Mouse (Mus musculus): ENCODE results near the gene Ceacam11. TPM values are rescaled to one million over a fixed set of nuclear protein-coding genes. Genes with fewer than 3 reads are reported as not detected.
"Not testable (repeated sequence)": the region's sequence is repeated elsewhere in the genome, so short reads cannot be mapped to it uniquely, and the experiment has no call there.

Ceacam11 gene
- not detected in 2 replicates for polyA plus RNA-seq (2012; rRNA removed)

DNA sequence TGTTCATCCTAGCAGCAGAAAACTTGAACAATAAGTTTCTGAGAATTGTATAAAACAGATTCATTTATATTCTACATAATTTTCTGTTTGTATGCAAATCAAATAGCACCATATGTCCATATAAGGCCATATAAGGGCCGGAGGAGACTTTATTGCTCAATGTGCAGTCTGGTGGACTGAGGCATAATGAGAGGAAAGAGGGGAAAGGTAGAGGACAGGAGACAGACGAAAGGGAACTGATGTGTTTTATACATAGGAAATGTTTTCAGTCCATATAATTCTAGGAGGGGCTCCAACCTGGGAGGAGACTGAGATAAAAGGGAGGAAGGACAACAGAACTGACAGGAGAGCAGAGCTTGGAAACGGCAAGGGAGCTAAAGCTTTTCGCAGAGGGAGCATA is at the start of gene Ceacam11:
Gene Ceacam11 (plus strand): TSS at position 301 of the 400 bp plus-strand sequence.
- DNase-seq: no peak
- Histone ChIP-seq H3K36me3 (ENCODE audit: control insufficient read depth, insufficient read depth, low read length) (no peaks in the 10 kb centered on the region), H3K27ac (ENCODE audit: insufficient read depth, low read depth, low read length) (no peak within 1 kb of the TSS), H3K4me1 (ENCODE audit: control insufficient read depth, insufficient read depth, low read length) (no peaks in the 10 kb centered on the region), H3K4me3 (ENCODE audit: insufficient read depth, low read depth, low read length) (no peak within 1 kb of the TSS), H3K27me3 (replicated peaks; ENCODE audit: control insufficient read depth, insufficient read depth, low read length) (no peaks in the 10 kb centered on the region)
- TF ChIP-seq CTCF (conservative IDR thresholded peaks at IDR 0.05; ENCODE audit: insufficient read depth, insufficient read length, low read depth, low read length) (no peak), POLR2A (IDR thresholded peaks at IDR 0.05; ENCODE audit: low read depth, low read length) (no peak)
- 77% methylated on average over 4 of the region's 4 CpGs for WGBS

DNA sequence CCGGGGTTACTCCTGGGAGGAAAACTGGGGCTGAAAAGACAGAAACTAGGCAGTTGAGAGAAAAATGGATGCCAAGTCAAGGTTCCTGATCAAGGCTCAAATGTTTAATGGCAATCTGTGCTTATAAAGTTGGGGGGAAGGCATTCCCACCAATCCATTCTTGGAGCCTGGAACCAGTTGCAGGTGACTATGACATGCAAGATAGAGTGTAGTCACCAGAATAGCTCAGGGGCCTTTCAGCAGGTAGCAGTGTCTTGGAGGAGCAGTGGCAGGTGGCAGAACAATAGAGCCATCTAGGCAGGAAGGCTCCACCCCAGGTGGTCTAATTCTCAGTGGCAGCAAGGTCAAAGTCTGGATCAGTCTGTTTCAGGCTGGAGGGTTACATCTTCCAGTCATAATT is 29.2 kb downstream of the Ceacam11 start:
- DNase-seq; H3K4me1 ChIP-seq (ENCODE audit: control insufficient read depth, insufficient read depth, low read length); H3K27ac ChIP-seq (ENCODE audit: insufficient read depth, low read depth, low read length); H3K36me3 ChIP-seq (ENCODE audit: control insufficient read depth, insufficient read depth, low read length); H3K4me3 ChIP-seq (ENCODE audit: insufficient read depth, low read depth, low read length); H3K27me3 ChIP-seq (replicated peaks; ENCODE audit: control insufficient read depth, insufficient read depth, low read length): not testable (repeated sequence)
- 97% methylated on average over 1 of the region's 1 CpGs for WGBS

- Histone ChIP-seq H3K4me1 (ENCODE audit: control insufficient read depth, insufficient read depth, low read length) (no peaks in the 10 kb centered on the region), H3K36me3 (ENCODE audit: control insufficient read depth, insufficient read depth, low read length) (no peaks in the 10 kb centered on the region), H3K27me3 (replicated peaks; ENCODE audit: control insufficient read depth, insufficient read depth, low read length) (no peaks in the 10 kb centered on the region), H3K27ac (ENCODE audit: insufficient read depth, low read depth, low read length) (no peak within 1 kb of the TSS), H3K4me3 (ENCODE audit: insufficient read depth, low read depth, low read length) (no peak within 1 kb of the TSS)
- 70% methylated on average over 4 of the region's 4 CpGs for whole genome bisulfite sequencing
- TF ChIP-seq POLR2A (IDR thresholded peaks at IDR 0.05; ENCODE audit: low read depth, low read length) (no peak), CTCF (conservative IDR thresholded peaks at IDR 0.05; ENCODE audit: insufficient read depth, insufficient read length, low read depth, low read length) (no peak)
- DNase-seq: no peak
Observed at GRCm38 (mm10) chr7:18009589-18009988, 37.7 kb downstream of the Ceacam11 start, which contains the start of gene Ceacam13. Gene Ceacam13 (plus strand): TSS chr7:18009889.

Other genes with a start within 250 kb of the Ceacam11 start
- not detected in 2 replicates for gene Ceacam14, start 159.5 kb upstream of the Ceacam11 start, polyA plus RNA-seq (2012; rRNA removed)
- gene Gm5155, start 100.4 kb upstream of the Ceacam11 start, polyA plus RNA-seq (2012; rRNA removed): not detected in 2 replicates
- gene Ceacam13, start 37.8 kb downstream of the Ceacam11 start, polyA plus RNA-seq (2012; rRNA removed): not detected in 2 replicates
- gene Ceacam12, start 93.8 kb downstream of the Ceacam11 start, polyA plus RNA-seq (2012; rRNA removed): not detected in 2 replicates
- not detected in 2 replicates for gene Igfl3, start 204.4 kb downstream of the Ceacam11 start, polyA plus RNA-seq (2012; rRNA removed)

Data from kidney, adult 2 months (tissue).